Mouse (Mus musculus): Measurements from ENCODE around the gene Mc1r.

GRCm38 (mm10) chr8:123442871-123443575, 36.1 kb downstream of the Mc1r start:
- TF ChIP-seq POLR2A (IDR thresholded peaks at IDR 0.05; ENCODE audit: low read depth, low read length) (peak; percentile 61), CTCF (IDR thresholded peaks at IDR 0.05; ENCODE audit: borderline replicate concordance, insufficient read depth, low read length) (peak; percentile 79; the same call in 1 of the 2 replicates)

Measured in embryonic fibroblast, embryonic 13.5 days (primary cell).